Mouse (Mus musculus): ENCODE data around the gene Rps6ka1. TPM values are rescaled to one million over a fixed set of nuclear protein-coding genes. Genes with fewer than 3 reads are reported as not detected.

The Rps6ka1 gene
- polyA plus RNA-seq, 1 experiment, result not detected

DNA sequence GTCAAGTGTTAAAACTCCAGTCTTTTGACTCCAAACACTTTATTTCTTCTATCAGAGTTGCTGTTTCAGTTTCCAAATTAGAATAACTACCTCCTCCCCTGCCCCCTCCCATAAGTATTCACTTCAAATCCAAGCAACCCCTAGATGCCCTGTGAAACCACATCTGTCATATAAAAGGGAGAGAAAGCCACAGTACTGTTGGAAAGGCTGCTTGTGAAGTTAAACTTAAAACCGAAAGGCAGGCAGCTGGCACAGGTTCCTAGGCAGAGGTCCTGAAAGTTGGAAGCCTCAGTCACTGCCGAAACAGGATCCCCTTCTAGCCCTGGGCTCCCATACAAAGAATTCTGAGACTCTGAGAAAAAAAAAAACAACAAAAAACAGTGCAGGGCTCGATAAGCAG lies 61.9 kb downstream of the Rps6ka1 start:
- no peak for TF ChIP-seq CTCF (IDR thresholded peaks at IDR 0.05; ENCODE audit: insufficient read depth, low read depth, low read length)
- Histone ChIP-seq H3K4me3 (ENCODE audit: insufficient read depth, low read depth, low read length) (no peak overlapping the region), H3K27ac (ENCODE audit: insufficient read depth, low read depth, low read length) (no peak overlapping the region), H3K4me1 (ENCODE audit: control insufficient read depth, insufficient read depth, low read length) (peaks cover 11% of the 10 kb centered on the region; the same call in 1 of the 2 replicates)
- 53% methylated on average over 3 of the region's 3 CpGs for whole genome bisulfite sequencing

- 52% methylated on average over 9 of the region's 9 CpGs for WGBS
- H3K4me1 ChIP-seq (ENCODE audit: control insufficient read depth, insufficient read depth, low read length), result no peaks in the 10 kb centered on the region
- no peak for TF ChIP-seq CTCF (IDR thresholded peaks at IDR 0.05; ENCODE audit: insufficient read depth, low read depth, low read length)
- no peak for TF ChIP-seq POLR2A (IDR thresholded peaks at IDR 0.05; ENCODE audit: insufficient read depth, low read depth, low read length)
- H3K27ac ChIP-seq (ENCODE audit: insufficient read depth, low read depth, low read length), result no peak overlapping the region
- H3K4me3 ChIP-seq (ENCODE audit: insufficient read depth, low read depth, low read length), result no peak overlapping the region
Measured at GRCm38 (mm10) chr4:133820806-133821560, 66.6 kb downstream of the Rps6ka1 start.

- TF ChIP-seq CTCF (IDR thresholded peaks at IDR 0.05; ENCODE audit: insufficient read depth, low read depth, low read length), result no peak
- no peak for TF ChIP-seq POLR2A (IDR thresholded peaks at IDR 0.05; ENCODE audit: insufficient read depth, low read depth, low read length)
- Histone ChIP-seq H3K27ac (ENCODE audit: insufficient read depth, low read depth, low read length) (peak overlapping the region; percentile 12; the same call in 1 of the 2 replicates), H3K4me3 (ENCODE audit: insufficient read depth, low read depth, low read length) (no peak overlapping the region), H3K4me1 (ENCODE audit: control insufficient read depth, insufficient read depth, low read length) (no peaks in the 10 kb centered on the region)
- 35% methylated on average over 4 of the region's 4 CpGs for WGBS
Measured at GRCm38 (mm10) chr4:133820166-133820565, 67.4 kb downstream of the Rps6ka1 start.

DNA sequence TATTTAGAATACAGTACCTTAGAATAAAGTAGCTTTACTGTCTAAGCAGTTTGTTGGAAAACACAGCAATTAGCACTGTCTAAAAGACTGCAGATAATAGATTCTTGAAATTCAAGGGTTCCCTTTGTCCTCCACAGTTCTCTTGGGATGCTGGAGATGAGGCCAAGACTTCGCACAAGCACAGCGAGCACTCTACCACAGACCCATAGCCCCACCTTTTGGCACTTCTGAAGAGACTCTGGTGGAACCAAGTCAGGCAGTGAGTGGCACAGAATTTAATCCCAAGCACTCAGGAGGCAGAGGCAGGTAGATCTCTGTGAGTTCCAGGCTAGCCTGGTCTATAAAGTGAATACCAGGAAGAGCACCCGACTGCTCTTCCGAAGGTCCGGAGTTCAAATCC lies 70.2 kb downstream of the Rps6ka1 start:
- H3K27ac ChIP-seq (ENCODE audit: insufficient read depth, low read depth, low read length), result no peak overlapping the region
- TF ChIP-seq POLR2A (IDR thresholded peaks at IDR 0.05; ENCODE audit: insufficient read depth, low read depth, low read length) (no peak), CTCF (IDR thresholded peaks at IDR 0.05; ENCODE audit: insufficient read depth, low read depth, low read length) (no peak)
- WGBS, result 89% methylated on average over 5 of the region's 5 CpGs
- H3K4me1 ChIP-seq (ENCODE audit: control insufficient read depth, insufficient read depth, low read length), result no peaks in the 10 kb centered on the region
- H3K4me3 ChIP-seq (ENCODE audit: insufficient read depth, low read depth, low read length), result no peak overlapping the region

GRCm38 (mm10) chr4:133816504-133816875 lies 71.1 kb downstream of the Rps6ka1 start:
- TF ChIP-seq CTCF (IDR thresholded peaks at IDR 0.05; ENCODE audit: insufficient read depth, low read depth, low read length) (no peak), POLR2A (IDR thresholded peaks at IDR 0.05; ENCODE audit: insufficient read depth, low read depth, low read length) (no peak)
- H3K4me3 ChIP-seq (ENCODE audit: insufficient read depth, low read depth, low read length), result no peak overlapping the region
- H3K27ac ChIP-seq (ENCODE audit: insufficient read depth, low read depth, low read length), result no peak overlapping the region
- H3K4me1 ChIP-seq (ENCODE audit: control insufficient read depth, insufficient read depth, low read length), result no peaks in the 10 kb centered on the region
- WGBS, result 51% methylated on average over 7 of the region's 7 CpGs

GRCm38 (mm10) chr4:133815635-133816503 lies 71.7 kb downstream of the Rps6ka1 start:
- Histone ChIP-seq H3K4me3 (ENCODE audit: insufficient read depth, low read depth, low read length) (no peak overlapping the region), H3K27ac (ENCODE audit: insufficient read depth, low read depth, low read length) (no peak overlapping the region), H3K4me1 (ENCODE audit: control insufficient read depth, insufficient read depth, low read length) (no peaks in the 10 kb centered on the region)
- TF ChIP-seq CTCF (IDR thresholded peaks at IDR 0.05; ENCODE audit: insufficient read depth, low read depth, low read length) (no peak), POLR2A (IDR thresholded peaks at IDR 0.05; ENCODE audit: insufficient read depth, low read depth, low read length) (no peak)
- WGBS, result 42% methylated on average over 16 of the region's 16 CpGs

- H3K4me3 ChIP-seq (ENCODE audit: insufficient read depth, low read depth, low read length), result peak overlapping the region; percentile 99
- H3K27ac ChIP-seq (ENCODE audit: insufficient read depth, low read depth, low read length), result peak overlapping the region; percentile 53; the same call in 1 of the 2 replicates
- WGBS, result 35% methylated on average over 25 of the region's 25 CpGs
- no peak for TF ChIP-seq POLR2A (IDR thresholded peaks at IDR 0.05; ENCODE audit: insufficient read depth, low read depth, low read length)
- TF ChIP-seq CTCF (IDR thresholded peaks at IDR 0.05; ENCODE audit: insufficient read depth, low read depth, low read length), result no peak
- no peaks in the 10 kb centered on the region for H3K4me1 ChIP-seq (ENCODE audit: control insufficient read depth, insufficient read depth, low read length)
Measured at GRCm38 (mm10) chr4:133814804-133815515, 72.6 kb downstream of the Rps6ka1 start.

DNA sequence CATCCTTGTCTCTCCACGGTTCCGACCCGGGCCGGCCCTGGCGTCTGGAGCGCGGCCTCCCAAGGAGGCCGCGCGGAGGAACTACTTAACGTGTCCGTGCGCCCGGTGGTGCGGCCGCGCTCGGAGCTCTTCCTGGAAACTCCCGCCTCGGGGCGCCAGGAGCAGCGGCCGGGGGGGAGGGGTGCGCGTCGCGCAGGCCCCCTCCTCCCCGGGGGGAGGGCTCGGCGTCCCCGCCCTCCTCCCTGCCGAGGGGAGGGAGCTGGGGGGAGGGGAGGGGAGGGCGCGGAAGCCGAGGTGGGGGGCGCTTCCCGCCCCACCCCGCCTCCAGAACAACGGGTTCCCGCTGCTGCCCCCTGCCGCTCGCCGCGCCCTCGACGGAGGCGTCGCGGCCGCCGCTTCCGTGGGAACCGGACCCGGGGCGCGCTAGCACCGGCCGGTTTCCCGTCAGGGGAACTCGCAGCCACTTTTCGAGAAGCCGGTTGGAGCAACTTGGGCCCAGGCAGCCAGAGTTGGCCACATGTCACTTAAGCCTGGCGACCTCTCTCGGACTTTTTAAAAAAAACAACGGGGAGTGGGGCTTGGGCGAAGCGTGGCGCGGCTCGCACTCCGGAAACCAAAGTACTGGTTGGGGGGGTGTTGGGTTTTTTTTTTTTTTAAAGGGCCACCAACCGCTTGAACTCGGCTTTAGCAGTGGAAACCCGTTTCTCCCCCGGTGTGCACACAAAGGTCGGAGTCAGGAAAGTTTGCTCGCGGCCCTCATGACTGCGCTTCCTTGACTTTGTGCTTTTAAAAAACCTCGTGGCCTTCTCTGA lies 73.4 kb downstream of the Rps6ka1 start:
- no peak; the same call in 1 of the 2 replicates for TF ChIP-seq POLR2A (IDR thresholded peaks at IDR 0.05; ENCODE audit: insufficient read depth, low read depth, low read length)
- TF ChIP-seq CTCF (IDR thresholded peaks at IDR 0.05; ENCODE audit: insufficient read depth, low read depth, low read length), result peak; percentile 49; the same call in 1 of the 2 replicates
- Histone ChIP-seq H3K4me3 (ENCODE audit: insufficient read depth, low read depth, low read length) (peak overlapping the region; percentile 99), H3K27ac (ENCODE audit: insufficient read depth, low read depth, low read length) (peak overlapping the region; percentile 98), H3K4me1 (ENCODE audit: control insufficient read depth, insufficient read depth, low read length) (no peaks in the 10 kb centered on the region)
- 1% methylated on average over 69 of the region's 80 CpGs for WGBS
